Mouse (Mus musculus): Measurements from ENCODE around the gene Pkdrej. TPM values are rescaled to one million over a fixed set of nuclear protein-coding genes. Genes with fewer than 3 reads are reported as not detected.

The Pkdrej gene
- total RNA-seq, 2 experiments from 2014 or later, result 0.53 to 0.62 TPM

- DNase-seq, result no peak
Measured at GRCm38 (mm10) chr15:85766677-85767076, 54.9 kb downstream of the Pkdrej start.

DNA sequence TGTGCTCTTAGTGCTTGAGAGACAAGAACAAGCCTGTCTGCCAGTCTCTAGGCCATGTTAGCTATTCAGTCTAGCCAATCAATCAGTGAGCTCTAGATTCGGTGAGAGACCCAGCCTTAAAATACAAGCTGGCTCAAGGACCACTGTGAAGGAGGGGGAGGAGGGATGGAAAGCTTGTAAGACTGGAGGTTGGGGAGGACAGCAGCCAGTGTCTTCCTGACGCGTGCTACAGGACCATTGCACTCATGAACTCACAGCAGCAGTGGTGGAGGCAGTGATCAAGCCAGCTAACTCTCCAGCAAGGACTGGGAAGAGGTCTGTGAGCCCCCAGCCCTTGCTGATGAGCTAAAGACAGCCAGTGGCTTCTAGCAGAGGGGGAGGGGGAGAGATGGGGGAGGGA is 56.5 kb downstream of the Pkdrej start:
- DNase-seq, result no peak

Other genes starting within 250 kb of the Pkdrej start
- 10 to 100 TPM; 44.7 to 48.8 TPM for gene Wnt7b, start 239.3 kb downstream of the Pkdrej start, total RNA-seq (2021)
- gene Ppara, start 86.8 kb downstream of the Pkdrej start, total RNA-seq (2021), result 1 to 10 TPM; 3.9 to 4.9 TPM
- gene Cdpf1, start 10.0 kb downstream of the Pkdrej start, total RNA-seq (2021), result 10 to 100 TPM; 17.5 to 20.6 TPM
- gene Ttc38, start 10.6 kb upstream of the Pkdrej start, total RNA-seq (2021), result 1 to 10 TPM; 4.4 to 7.7 TPM
- gene Gtse1, start 38.0 kb upstream of the Pkdrej start, total RNA-seq (2021), result under 1 TPM; 0.61 to 0.67 TPM
- 10 to 100 TPM; 33.9 to 36.8 TPM for gene Trmu, start 57.6 kb upstream of the Pkdrej start, total RNA-seq (2021)
- 1 to 10 TPM; 4.1 to 4.7 TPM for gene Celsr1, start 212.0 kb upstream of the Pkdrej start, total RNA-seq (2021)
- gene Gramd4, start 236.0 kb upstream of the Pkdrej start, total RNA-seq (2021), result 10 to 100 TPM; 25.4 to 30.9 TPM